Mouse (Mus musculus): Measurements from ENCODE around the gene Cacna1s. TPM values are rescaled to one million over a fixed set of nuclear protein-coding genes. Genes with fewer than 3 reads are reported as not detected.

Cacna1s gene
- total RNA-seq, 2 experiments from 2014 or later: 6.0 to 9.7 TPM

DNA sequence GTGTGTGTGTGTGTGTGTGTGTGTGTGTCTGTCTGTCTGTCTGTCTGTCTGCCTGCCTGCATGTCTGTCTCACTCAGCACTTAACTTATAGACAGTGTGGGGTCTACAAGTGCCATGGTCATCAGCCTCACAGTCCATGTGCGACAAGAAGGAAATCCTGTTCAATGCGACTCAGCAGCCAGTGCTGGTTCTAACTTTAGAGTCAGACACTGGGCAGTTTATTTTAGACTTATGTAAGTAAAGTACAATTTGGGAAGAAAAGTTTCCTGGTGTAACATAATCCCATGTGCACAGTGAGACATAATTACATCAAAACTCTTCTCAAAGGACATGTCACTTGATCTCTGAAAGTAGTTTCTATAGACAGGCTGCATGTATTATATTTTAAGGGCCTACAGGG, 56.9 kb downstream of the Cacna1s start:
- DNase-seq (ENCODE audit: low spot score in 2 of 2): no peak

DNA sequence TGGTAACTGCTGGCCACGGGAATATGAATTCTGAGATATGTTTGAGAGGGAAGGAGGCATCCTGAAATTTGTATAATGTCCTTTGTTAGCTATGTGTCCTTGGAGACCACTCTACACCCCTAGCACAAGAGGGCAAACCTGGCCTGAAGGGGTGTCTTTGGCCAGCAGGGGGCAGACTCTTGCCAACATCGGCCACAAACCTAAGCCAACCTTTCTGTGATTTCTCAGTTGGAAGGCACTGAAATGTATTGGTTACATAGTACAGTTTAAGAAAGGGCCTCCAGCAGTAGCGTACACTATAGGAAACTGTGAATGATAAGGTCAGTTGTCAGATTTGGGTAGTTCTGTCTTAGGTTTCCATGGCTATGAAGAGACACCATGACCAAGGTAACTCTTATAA, 63.6 kb downstream of the Cacna1s start:
- DNase-seq (ENCODE audit: low spot score in 2 of 2): peak in 1 of 2 experiments; percentile 38

DNA sequence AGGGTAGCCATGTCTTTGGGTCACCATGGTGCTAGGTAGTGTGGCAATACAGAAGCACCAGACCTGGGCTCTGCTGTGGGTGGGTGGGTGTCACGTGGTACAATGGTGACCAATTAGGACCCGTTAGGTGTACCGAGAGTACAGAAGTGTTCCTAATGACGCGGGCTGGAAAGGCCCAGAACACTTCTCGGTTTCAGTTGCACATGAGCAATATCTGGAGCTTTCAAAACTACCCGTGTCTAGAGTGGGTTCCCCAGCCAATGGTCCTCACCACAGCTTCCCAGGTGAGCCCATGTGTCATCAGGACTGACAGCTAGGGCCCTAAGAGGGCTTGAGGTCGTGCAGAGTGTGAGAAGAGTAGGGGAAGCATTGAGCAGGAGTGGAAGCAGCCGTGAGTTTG, 64.5 kb downstream of the Cacna1s start:
- no peak for DNase-seq (ENCODE audit: low spot score in 2 of 2)

DNA sequence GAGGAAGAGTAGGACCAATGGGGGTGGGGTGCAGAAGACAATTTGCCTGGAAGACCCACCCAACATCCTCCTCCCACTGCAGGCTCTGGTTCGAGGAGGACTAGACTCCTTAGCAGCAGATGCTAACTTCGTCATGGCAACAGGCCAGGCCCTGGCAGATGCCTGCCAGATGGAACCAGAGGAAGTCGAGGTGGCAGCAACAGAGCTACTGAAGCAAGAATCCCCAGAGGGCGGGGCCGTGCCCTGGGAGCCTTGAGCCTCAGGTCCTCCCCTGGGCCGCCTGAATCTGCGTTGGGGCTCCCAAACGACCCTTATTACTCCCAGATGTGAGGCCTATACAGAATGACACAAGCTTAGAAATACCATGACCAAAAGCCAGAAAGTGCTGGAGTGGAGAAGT, 66.3 kb downstream of the Cacna1s start:
- no peak for DNase-seq (ENCODE audit: low spot score in 2 of 2)

DNA sequence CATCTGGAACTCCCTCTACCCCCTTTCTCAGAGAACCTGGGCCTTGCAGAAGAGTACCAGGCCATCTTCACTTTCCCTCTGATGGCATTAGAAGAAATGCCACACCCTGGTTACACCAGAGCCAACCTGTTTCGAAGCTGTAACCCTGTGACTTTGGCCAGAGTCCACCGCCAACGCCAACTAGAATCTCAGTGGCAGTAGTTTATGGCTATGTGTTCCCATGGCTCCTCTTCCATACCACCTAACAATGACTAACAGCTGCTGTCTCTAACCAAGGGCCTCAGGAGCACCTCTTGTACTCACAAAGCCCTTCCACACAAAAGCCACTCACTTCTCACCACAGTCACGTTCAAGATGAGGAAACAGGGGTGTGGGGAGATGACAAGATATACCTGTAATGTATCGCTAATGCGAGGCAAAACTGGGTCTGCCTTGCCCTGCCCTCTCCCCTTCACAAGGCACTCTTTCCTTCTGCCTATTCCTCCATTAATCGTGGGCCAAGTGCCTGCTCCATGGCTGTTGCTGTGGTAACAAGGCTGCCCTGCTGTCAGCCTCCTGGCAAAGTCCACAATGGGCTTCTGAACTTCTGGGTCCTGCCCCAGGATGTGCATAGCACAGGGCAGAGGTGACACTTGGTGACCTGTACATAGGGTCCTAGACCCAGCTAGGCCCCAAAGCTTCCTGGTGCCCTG, 67.2 kb downstream of the Cacna1s start:
- DNase-seq (ENCODE audit: low spot score in 2 of 2): no peak

DNA sequence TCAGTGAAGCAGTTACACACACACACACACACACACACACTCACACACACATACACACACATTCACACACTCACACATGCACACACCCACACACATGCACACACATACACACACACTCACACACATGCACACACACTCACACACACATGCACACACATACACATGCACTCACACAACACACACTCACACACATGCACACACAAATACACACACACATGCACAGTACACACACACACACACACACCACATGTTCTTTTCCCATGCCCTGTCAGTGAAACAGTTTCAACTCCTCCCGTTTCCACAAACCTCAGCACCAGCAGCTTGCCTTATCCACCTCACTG, 67.7 kb downstream of the Cacna1s start:
- DNase-seq (ENCODE audit: low spot score in 2 of 2): no peak

DNA sequence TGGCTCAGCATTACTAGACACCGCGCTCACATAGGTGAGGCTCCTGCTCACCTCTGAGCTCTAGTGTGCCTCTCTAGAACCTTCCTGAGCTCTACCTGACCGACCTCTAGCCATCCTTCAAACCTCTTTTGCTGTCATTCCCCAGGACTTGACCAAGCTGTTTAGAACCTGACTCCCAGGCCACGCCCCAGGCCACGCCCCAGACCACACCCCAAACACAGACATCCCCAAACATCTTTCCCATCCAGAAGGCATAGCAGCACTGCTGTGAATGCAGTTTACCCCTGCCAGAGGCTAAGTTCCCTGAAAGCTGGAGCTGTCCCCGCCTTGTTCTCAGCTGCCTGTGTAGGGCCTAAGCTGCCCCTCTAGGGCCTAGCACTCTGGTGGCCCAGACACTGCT, 68.2 kb downstream of the Cacna1s start:
- DNase-seq (ENCODE audit: low spot score in 2 of 2): no peak

DNA sequence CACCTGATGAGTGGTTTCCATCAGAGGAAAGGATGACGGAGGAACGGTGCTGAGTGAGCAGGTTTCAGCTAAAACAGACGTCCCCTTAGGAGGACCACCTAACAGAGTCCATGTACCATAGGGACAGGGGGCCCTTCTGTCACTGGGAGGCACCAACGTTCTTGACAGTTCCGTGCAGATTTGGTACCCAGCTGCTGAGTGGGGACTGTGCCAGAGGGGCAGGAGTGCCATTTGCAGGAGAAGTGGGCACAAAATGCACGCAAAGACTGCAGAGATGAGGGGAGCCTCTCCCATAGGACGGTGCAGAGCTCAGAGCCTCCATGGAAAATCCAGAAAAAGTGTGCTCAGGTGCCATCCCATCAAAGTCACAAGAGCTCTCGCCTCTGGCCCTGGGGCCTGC, 69.5 kb downstream of the Cacna1s start:
- DNase-seq (ENCODE audit: low spot score in 2 of 2): no peak

DNA sequence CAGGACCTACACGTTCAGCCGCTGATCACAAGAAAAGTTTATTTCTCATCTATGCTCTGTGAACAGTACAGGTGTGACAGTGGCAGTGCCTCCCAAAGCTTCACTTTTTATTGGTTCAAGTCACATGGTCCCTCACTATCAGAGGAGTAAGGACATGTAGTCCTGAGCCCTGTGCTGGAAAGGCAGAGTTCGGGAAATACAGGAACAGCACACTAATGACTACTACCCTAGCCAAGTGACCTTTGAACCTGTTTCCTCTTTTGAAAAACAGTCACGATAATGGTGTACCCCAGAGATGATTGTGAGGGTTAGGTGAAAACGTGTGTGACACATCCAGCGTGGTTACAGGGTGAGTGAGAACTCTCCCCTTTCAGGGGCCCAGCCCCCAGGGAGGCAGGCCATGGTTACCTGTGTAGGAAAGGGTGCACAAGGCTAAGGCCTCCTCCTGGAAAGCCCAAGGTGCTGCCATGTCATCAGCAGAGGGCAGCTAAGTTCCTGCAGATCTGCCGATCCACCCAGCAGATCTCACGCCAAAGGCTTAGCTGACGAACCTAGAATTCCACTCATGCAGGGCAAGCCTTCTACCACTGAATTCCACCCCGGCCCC, 73.7 kb downstream of the Cacna1s start:
- DNase-seq (ENCODE audit: low spot score in 2 of 2): no peak

DNA sequence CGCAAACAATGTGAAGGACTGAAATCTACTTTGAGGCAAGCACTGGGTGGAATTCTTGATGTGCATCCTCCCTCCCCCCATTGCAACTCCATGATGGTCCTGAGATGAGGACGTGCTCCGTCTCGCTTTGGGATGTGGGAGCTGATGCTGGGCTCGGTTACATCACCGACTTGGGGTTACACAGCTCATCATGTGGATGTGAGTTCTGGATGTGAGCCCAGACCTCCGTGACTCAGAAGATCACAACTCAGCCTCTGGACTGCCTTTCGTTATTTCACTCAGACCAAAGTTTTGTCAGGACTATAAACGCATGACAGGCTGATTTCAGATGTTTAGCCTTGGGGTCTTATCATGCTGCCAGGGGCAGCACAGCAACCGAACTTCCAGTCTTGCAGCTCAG, 74.3 kb downstream of the Cacna1s start:
- no peak for DNase-seq (ENCODE audit: low spot score in 2 of 2)

DNA sequence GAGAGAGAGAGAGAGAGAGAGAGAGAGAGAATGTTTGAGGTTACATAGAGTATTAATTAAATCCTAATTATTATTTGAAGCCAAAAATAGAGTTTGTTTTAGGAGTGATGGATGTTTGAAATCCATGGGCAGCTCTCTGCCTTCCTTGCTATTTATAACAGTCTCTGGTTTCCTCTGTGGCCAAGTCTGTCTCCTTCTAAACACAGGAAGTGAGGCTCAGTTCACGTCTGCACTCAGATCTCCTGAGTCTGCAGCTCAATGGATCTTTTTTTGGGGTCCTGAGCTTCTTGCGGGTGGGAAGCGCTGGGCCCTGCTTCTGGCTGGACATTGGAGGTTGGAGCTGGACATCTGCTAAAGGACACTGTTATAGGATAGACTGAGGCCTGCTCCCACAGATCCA, 75.3 kb downstream of the Cacna1s start:
- DNase-seq (ENCODE audit: low spot score in 2 of 2): no peak

DNA sequence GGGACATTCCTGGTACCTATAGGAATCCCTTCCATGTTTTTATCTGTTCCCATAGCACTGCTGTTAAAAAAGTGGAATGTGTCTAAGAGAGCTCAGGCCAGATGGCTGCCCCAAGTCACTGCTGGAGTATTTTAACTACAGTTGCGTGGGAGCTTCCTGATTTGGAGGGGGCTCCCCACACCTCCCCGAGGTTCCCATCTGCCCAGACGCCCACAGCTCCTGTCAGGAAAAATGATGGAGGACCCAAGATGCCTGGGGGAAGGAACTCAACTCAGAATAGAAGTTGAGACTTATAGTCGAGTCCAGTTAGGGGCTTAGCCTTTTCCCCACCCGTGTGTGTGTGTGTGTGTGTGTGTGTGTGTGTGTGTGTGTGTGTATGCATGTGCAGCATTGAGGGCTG, 75.9 kb downstream of the Cacna1s start:
- DNase-seq (ENCODE audit: low spot score in 2 of 2): no peak

DNA sequence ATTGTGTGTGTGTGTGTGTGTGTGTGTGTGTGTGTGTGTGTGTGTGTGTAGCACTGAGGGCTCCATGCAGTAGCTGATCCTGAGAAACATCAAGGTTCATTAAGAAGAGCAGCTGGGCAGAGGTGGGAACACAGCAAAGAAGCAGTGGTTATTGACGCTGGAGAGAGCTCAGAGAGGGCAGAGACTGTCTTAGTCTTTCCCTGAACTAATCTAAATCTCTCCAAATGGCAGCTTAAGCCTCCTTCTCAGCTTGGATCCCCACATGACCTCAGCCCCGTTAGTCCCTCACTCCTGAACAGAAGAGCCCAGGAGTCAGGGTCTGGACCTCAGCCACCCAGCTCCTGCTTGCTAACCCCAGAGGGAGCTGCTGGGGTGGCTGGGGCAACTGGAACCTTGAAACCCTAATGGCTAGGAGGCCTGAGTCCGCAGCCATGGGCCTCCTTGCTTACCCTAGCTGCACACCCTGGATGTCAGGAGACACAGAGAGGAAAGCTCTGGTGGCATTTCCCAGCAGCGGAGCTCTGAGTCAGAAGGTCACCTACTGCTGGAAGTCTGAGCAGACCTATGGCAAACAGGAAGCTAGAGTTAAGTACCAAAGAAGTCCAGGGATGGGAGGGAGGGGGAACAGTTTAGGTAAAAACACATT, 76.5 kb downstream of the Cacna1s start:
- DNase-seq (ENCODE audit: low spot score in 2 of 2): no peak

DNA sequence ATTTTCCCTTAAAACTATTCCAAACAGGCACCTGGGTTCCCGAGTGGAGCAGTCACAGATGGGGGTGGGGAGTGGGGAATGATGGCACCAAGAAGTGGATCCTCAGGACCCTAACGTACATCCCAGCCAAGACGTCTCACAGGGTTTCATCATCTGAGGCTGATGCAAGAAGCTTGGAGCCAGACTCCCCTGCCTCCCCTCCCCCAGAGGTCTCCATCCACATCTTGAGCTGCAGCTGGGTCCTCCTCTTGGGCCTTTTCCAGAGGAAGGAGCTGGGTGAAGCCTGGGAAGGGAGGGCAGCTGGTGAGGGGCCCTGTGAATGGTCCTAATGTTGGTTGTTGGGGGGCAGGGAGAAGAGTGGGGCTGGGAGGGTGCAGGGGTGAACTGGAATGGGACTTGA, 77.6 kb downstream of the Cacna1s start:
- no peak for DNase-seq (ENCODE audit: low spot score in 2 of 2)

DNA sequence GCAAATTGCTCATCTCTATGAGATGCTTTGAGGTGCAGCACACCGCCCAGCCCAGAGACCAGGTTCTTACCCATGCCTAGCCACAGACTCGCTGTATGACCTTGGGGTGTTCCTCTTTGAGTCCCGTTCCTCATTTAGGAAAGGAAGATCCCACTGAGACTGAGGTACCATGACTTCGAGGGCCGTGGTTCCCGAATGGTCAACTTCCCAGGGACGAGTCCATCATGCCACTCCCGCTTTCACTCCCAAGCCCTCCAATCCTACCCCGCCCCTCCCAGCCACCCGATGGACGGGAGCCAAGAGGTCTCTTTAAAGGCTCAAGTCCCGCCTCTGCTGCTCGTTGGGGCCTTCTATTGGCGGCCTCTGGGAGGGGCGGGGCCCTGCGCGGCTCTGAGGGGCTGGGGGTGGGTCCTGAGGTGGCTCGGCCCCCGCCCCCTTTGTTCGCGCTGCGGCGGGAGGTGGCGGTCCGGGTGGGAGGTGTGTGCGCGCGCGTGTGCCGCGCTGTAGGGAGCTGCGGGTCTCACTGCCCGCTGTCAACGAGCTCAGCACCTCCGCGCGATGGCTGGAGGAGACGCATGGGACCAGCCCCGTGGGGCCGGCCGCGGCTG, 78.5 kb downstream of the Cacna1s start, which contains the start of gene Kif21b:
Gene Kif21b, plus strand, starts transcription at position 439 of the 608 bp plus-strand sequence.
- peak; percentile 53 to 74 for DNase-seq (ENCODE audit: low spot score in 2 of 2)

DNA sequence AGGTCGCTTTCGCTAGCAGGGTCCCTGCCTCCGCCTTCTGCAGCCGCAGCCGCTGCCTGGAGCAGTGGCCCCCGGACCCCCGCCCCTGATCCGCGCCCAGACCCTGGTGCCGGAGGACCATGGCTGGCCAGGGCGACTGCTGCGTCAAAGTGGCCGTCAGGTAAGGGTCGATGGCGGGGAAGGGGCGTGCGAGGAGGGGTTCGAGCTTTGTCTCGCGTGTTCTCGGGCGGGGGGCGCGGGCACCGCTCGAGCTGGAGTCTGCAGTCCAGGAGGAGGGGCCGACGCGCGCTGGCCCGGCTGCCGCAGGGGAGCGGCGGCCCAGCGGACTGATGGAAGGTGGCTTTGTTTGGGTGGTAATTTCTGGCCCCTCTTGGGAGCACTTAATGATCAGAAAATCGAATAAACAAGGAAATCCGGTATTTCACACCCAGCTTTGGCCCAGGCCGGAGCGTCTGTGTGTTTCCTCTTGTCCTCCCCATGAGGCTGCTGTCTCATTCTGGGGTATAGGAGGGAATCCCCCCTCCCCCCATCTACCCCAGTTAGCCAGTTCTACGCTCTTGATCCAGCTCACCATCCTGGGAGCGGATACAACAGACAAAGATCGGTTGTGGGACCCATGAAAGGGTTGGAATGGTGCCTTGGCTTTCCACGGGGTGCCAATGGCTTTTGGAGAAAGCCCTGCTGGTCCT, 79.2 kb downstream of the Cacna1s start:
- no peak for DNase-seq (ENCODE audit: low spot score in 2 of 2)

DNA sequence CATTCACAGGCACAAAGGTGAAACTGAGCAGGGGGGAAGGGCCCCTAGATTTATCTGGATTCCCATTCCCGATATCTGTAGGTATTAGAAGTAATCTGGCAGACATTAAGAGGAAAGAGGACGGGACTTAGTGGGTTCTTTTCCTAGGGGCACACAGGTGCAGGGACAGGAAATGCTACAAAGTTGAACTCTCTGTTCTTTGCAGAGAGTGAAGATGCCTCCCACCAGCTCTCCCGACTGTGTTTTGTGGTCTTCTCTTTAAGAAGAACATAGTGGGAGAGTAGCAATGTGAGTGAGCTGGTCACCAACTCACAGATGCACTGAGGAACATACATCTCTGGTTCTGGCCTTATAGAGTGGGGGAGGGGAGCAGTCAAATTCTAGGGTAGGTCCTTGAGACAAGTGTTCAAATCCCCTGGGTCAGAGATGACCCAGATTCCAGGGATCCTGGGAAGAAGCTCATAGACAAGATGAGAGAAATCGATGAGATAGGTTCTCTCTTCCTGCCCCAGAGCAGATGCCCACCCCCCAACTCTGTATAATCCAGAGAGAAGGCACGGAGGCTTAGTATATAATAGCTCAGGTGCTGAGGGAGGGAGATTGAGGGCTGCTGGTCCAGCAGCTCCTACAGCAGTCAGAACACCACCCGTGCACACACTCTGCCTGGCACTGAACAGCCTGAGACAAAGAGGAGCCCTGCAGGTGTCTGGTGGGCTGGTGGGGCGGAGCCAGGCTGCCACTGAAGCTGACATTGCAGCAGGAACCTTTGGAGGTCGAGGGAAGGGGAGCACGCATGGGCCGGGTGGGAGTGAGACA, 80.0 kb downstream of the Cacna1s start:
- no peak for DNase-seq (ENCODE audit: low spot score in 2 of 2)

DNA sequence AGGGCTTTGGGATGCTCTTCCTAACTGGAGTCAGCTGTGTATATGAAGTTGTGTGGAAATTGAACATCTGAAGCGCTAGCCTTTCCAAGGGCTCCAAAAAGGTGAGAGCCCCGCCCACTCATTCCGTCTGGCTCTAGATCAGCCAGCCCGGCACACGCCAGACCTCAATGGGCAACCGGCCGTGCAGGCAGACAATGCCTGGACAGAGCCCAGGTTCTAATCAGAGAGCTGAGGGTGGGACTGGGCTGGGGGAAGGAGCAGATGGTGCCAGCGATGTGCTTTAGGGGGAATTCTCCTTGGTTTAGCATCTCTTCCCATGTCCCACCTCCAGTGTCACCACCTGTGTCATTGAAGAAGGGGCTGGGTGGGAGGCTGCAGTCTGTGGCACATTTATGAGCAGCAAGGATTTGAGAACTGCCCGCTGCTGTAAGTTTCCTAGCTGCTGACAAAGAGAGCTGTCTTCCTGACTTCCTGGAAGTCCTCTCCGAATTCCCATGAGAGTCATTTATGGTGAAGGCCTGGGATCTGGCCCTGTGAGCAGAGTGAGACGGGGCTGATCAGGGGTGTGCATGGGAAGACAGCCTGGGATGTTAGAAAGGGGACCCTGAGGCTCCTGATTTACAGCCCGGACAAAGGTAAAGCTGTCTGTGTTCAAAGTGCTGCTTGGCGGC, 81.2 kb downstream of the Cacna1s start:
- DNase-seq (ENCODE audit: low spot score in 2 of 2): no peak

DNA sequence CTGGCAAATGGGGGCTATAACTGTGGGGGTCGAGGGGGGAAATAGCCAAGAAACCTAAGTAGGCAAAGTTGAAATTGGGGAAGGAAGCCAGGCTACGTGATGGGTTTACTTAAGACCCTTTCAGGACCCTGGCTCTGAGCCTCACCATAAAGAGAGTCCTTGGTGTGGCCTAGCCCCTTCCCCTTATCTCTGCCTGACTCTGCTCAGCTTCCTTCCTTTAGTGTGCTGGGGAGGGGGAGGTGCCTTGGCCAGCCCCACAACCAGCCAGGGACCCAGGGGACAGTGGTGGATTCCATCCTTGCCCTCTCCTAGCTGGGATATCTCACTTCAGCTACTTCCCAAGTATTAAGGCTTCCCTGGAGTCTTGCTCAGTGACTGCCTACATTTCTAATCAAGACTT, 82.0 kb downstream of the Cacna1s start:
- no peak for DNase-seq (ENCODE audit: low spot score in 2 of 2)

DNA sequence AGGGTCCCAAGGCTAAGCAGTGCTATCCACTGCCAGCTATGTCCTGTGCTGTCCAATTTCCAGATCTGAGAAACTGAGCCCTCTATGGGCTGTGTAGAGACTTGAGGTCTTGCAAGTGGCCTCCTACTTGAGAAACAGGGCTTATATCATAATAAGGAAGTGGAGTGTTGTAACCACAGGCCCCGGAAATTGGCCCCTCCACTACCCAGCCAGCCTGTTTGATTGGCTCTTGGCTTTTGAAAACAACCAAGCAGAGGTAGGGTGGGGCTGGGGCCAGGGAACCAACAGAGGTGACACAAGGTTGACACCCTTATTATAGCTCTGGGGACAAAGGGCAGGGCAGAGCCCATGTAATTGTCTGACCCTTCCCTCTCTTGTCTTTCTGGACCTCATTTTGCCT, 82.5 kb downstream of the Cacna1s start:
- no peak for DNase-seq (ENCODE audit: low spot score in 2 of 2)

Measured in adrenal gland, postnatal 4 days (tissue).